Mouse (Mus musculus): Measurements from ENCODE around the gene Mid1. TPM values are rescaled to one million over a fixed set of nuclear protein-coding genes. Genes with fewer than 3 reads are reported as not detected.

The Mid1 gene
- polyA plus RNA-seq, 1 experiment from 2014 or later, result 6.1 TPM

DNA sequence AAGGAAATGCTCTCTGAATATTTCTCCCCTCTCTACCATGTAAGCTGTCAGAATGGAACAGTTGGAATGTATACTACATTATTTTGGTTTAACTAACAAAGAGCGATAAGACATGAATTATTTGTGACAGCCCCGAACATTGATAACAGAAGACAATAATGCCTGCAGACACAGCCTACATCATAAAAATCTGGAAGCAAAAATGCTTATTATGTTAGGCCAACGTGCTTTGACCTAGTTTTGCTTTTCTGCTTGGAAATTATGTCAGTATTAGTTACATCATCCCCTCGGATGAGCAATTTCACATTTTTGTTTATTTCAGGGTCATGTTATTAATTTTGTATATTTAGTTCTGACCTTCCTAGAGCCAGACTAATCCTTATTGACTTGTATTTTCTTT lies 205.5 kb downstream of the Mid1 start:
- Histone ChIP-seq H3K27ac (0 out of 2 replicates have a peak overlapping the region, but pooled peaks have one; percentile 14), H3K36me3 (replicated peaks; ENCODE audit: control insufficient read depth, insufficient read depth) (no peaks in the 10 kb centered on the region), H3K4me1 (replicated peaks; ENCODE audit: control insufficient read depth, insufficient read depth, low read length) (no peaks in the 10 kb centered on the region), H3K27me3 (ENCODE audit: control insufficient read depth, insufficient read depth, low read length) (peaks cover 50% of the 10 kb centered on the region), H3K9ac (no peak overlapping the region), H3K4me2 (replicated peaks) (no peak overlapping the region), H3K9me3 (ENCODE audit: control insufficient read depth, low read length) (no peaks in the 10 kb centered on the region), H3K4me3 (replicated peaks; ENCODE audit: low read length) (no peak overlapping the region)
- ATAC-seq (ENCODE audit: low FRiP score) (no peak), DNase-seq (ENCODE audit: low spot score) (no peak)
- 66% methylated on average over 4 of the region's 4 CpGs for WGBS

GRCm38 (mm10) chrX:169892100-169892499 lies 207.1 kb downstream of the Mid1 start:
- Histone ChIP-seq H3K27me3 (ENCODE audit: control insufficient read depth, insufficient read depth, low read length) (peaks cover 39% of the 10 kb centered on the region), H3K4me3 (replicated peaks; ENCODE audit: low read length) (no peak overlapping the region), H3K4me2 (replicated peaks) (no peak overlapping the region), H3K9ac (no peak overlapping the region), H3K4me1 (replicated peaks; ENCODE audit: control insufficient read depth, insufficient read depth, low read length) (no peaks in the 10 kb centered on the region), H3K36me3 (replicated peaks; ENCODE audit: control insufficient read depth, insufficient read depth) (no peaks in the 10 kb centered on the region), H3K27ac (no peak overlapping the region), H3K9me3 (ENCODE audit: control insufficient read depth, low read length) (no peaks in the 10 kb centered on the region)
- ATAC-seq (ENCODE audit: low FRiP score), result no peak
- DNase-seq (ENCODE audit: low spot score), result no peak

- no peak overlapping the region for H3K4me3 ChIP-seq (replicated peaks; ENCODE audit: low read length)
- no peaks in the 10 kb centered on the region for H3K9me3 ChIP-seq (ENCODE audit: control insufficient read depth, low read length)
- H3K9ac ChIP-seq, result no peak overlapping the region
- H3K36me3 ChIP-seq (replicated peaks; ENCODE audit: control insufficient read depth, insufficient read depth), result no peaks in the 10 kb centered on the region
- DNase-seq (ENCODE audit: low spot score) (no peak), ATAC-seq (ENCODE audit: low FRiP score) (no peak)
- no peak overlapping the region for H3K27ac ChIP-seq
- WGBS, result 84% methylated on average over 2 of the region's 2 CpGs
- no peak overlapping the region for H3K4me2 ChIP-seq (replicated peaks)
- no peaks in the 10 kb centered on the region for H3K4me1 ChIP-seq (replicated peaks; ENCODE audit: control insufficient read depth, insufficient read depth, low read length)
- H3K27me3 ChIP-seq (ENCODE audit: control insufficient read depth, insufficient read depth, low read length), result peaks cover 39% of the 10 kb centered on the region
Measured at GRCm38 (mm10) chrX:169892631-169893030, 207.6 kb downstream of the Mid1 start.

DNA sequence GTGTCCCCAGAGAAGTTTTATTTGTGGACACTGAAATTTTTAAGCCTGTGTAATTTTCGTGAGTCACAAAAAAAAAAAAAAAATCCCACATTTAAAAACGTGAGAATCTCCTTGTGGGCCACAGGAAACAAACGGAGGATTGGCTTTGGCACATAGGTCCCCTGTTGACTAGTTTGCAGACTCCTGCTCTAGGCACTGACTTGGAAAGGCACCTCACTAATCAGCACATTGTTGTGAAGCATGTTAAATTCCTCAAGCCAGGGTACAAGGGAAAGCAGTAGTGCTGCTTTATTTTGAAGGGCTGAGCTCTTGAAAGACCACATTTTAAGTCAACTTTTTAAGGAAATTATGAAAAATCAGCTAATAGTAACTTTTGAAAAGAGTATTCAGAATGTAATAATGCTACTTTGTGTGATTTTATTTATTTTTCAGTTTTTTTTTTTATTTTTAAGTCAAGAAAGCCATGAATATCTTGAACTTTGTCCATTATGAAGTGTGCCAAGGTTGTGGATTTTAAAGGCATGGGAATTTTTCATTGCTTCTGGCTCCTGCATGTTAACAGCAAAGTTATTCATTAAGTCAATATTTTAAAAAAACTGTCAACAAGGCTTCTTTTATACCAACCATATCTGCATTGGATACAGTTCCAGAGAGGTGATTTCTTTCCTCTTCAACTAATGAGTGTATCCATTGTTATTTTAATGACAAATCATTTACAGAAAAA lies 214.4 kb downstream of the Mid1 start:
- ATAC-seq (ENCODE audit: low FRiP score) (no peak), DNase-seq (ENCODE audit: low spot score) (no peak)
- WGBS, result 17% methylated on average over 3 of the region's 3 CpGs
- Histone ChIP-seq H3K9ac (no peak overlapping the region), H3K27me3 (ENCODE audit: control insufficient read depth, insufficient read depth, low read length) (peaks cover 40% of the 10 kb centered on the region), H3K4me1 (replicated peaks; ENCODE audit: control insufficient read depth, insufficient read depth, low read length) (no peaks in the 10 kb centered on the region; the same call in 1 of the 2 replicates), H3K36me3 (replicated peaks; ENCODE audit: control insufficient read depth, insufficient read depth) (no peaks in the 10 kb centered on the region), H3K9me3 (ENCODE audit: control insufficient read depth, low read length) (no peaks in the 10 kb centered on the region), H3K4me2 (replicated peaks) (no peak overlapping the region), H3K27ac (no peak overlapping the region), H3K4me3 (replicated peaks; ENCODE audit: low read length) (no peak overlapping the region)

DNA sequence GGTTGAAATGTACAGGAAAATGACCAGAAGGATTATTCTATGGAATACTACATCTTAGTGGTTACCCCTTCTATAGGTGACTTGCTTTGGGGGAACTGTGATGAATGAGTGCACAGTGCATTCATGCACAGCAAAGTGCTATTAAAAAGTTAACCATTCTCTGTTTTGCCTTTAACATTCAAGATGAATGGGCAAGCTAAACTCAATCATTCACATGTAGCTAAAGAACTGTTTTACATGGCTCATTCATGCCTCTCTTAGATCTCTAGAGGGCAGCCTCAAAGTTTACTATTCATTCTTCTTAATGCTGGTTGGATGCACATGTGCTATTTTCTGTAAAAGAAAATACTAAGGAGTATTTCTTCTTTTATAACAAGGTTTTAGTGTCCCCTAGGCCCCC lies 217.9 kb downstream of the Mid1 start:
- Histone ChIP-seq H3K27ac (no peak overlapping the region), H3K4me2 (replicated peaks) (no peak overlapping the region), H3K36me3 (replicated peaks; ENCODE audit: control insufficient read depth, insufficient read depth) (no peaks in the 10 kb centered on the region), H3K4me1 (replicated peaks; ENCODE audit: control insufficient read depth, insufficient read depth, low read length) (peaks cover 4% of the 10 kb centered on the region; the same call in 1 of the 2 replicates), H3K27me3 (ENCODE audit: control insufficient read depth, insufficient read depth, low read length) (peaks cover 49% of the 10 kb centered on the region), H3K9ac (no peak overlapping the region), H3K9me3 (ENCODE audit: control insufficient read depth, low read length) (no peaks in the 10 kb centered on the region), H3K4me3 (replicated peaks; ENCODE audit: low read length) (no peak overlapping the region)
- DNase-seq (ENCODE audit: low spot score), result no peak
- ATAC-seq (ENCODE audit: low FRiP score), result no peak

GRCm38 (mm10) chrX:169903656-169904055 lies 218.7 kb downstream of the Mid1 start:
- H3K27me3 ChIP-seq (ENCODE audit: control insufficient read depth, insufficient read depth, low read length), result peaks cover 56% of the 10 kb centered on the region
- peaks cover 4% of the 10 kb centered on the region; the same call in 1 of the 2 replicates for H3K4me1 ChIP-seq (replicated peaks; ENCODE audit: control insufficient read depth, insufficient read depth, low read length)
- no peak overlapping the region for H3K9ac ChIP-seq
- WGBS, result 51% methylated on average over 2 of the region's 2 CpGs
- no peak for ATAC-seq (ENCODE audit: low FRiP score)
- no peaks in the 10 kb centered on the region for H3K36me3 ChIP-seq (replicated peaks; ENCODE audit: control insufficient read depth, insufficient read depth)
- DNase-seq (ENCODE audit: low spot score), result no peak
- no peaks in the 10 kb centered on the region for H3K9me3 ChIP-seq (ENCODE audit: control insufficient read depth, low read length)
- H3K4me3 ChIP-seq (replicated peaks; ENCODE audit: low read length), result no peak overlapping the region
- no peak overlapping the region for H3K27ac ChIP-seq
- no peak overlapping the region for H3K4me2 ChIP-seq (replicated peaks)

DNA sequence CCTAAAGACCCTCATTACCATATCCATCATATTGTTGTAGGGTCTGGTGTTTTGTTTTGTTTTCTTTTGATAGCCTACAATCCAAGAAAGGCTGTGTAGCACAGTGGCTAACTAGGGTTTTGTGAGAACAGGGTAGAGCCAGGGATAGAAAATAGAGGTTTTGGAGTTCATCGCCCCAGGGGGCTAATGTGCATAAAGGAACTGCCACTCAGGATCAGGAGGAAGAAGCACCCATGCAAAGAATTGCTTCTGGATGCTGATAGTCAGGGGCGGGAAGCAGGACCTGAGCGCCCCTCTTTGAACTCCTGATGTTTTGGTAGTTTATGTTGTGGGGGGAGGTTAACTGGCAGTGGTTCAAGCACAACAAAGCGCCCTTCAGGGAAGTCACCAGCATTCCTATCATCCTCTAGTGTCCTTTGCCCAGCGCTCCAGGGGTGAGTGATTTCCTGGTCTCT lies 221.1 kb downstream of the Mid1 start:
- ATAC-seq (ENCODE audit: low FRiP score) (peak; percentile 55; the same call in 1 of the 2 replicates), DNase-seq (ENCODE audit: low spot score) (no peak)
- H3K27ac ChIP-seq, result no peak overlapping the region
- no peaks in the 10 kb centered on the region for H3K36me3 ChIP-seq (replicated peaks; ENCODE audit: control insufficient read depth, insufficient read depth)
- peaks cover 50% of the 10 kb centered on the region for H3K27me3 ChIP-seq (ENCODE audit: control insufficient read depth, insufficient read depth, low read length)
- H3K4me1 ChIP-seq (replicated peaks; ENCODE audit: control insufficient read depth, insufficient read depth, low read length), result 0 out of 2 replicates have a peak, but pooled peaks cover 4% of the 10 kb centered on the region
- no peaks in the 10 kb centered on the region for H3K9me3 ChIP-seq (ENCODE audit: control insufficient read depth, low read length)
- H3K9ac ChIP-seq, result no peak overlapping the region
- WGBS, result 9% methylated on average over 5 of the region's 5 CpGs
- H3K4me3 ChIP-seq (replicated peaks; ENCODE audit: low read length), result no peak overlapping the region
- H3K4me2 ChIP-seq (replicated peaks), result no peak overlapping the region

DNA sequence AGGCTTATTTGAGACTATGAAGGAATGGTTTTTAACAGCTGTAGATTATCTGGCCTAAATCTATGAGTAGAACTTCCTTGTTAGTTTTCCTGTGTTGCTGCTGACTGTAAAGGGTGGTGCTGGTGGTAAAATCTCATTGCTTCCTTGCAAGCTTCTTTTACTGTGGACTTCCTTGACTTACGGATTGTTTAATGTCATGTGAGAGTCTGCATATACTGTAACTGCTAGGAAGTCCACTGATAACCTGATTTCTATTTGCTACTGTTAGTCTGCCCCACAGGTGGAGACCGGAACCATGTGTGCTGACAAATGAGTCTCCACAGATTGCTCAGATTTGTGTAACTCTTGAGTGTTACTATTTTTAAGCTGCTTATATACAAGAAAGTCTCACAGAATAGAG lies 224.9 kb downstream of the Mid1 start:
- peaks cover 34% of the 10 kb centered on the region for H3K27me3 ChIP-seq (ENCODE audit: control insufficient read depth, insufficient read depth, low read length)
- ATAC-seq (ENCODE audit: low FRiP score), result no peak
- no peaks in the 10 kb centered on the region for H3K9me3 ChIP-seq (ENCODE audit: control insufficient read depth, low read length)
- no peak overlapping the region for H3K27ac ChIP-seq
- no peak overlapping the region for H3K4me2 ChIP-seq (replicated peaks)
- no peak overlapping the region for H3K4me3 ChIP-seq (replicated peaks; ENCODE audit: low read length)
- no peak for DNase-seq (ENCODE audit: low spot score)
- H3K9ac ChIP-seq, result no peak overlapping the region
- 0 out of 2 replicates have a peak, but pooled peaks cover 4% of the 10 kb centered on the region for H3K4me1 ChIP-seq (replicated peaks; ENCODE audit: control insufficient read depth, insufficient read depth, low read length)
- no peaks in the 10 kb centered on the region for H3K36me3 ChIP-seq (replicated peaks; ENCODE audit: control insufficient read depth, insufficient read depth)
- 84% methylated on average over 2 of the region's 2 CpGs for WGBS

- Histone ChIP-seq H3K9ac (no peak overlapping the region), H3K27ac (no peak overlapping the region), H3K27me3 (ENCODE audit: control insufficient read depth, insufficient read depth, low read length) (peaks cover 40% of the 10 kb centered on the region), H3K36me3 (replicated peaks; ENCODE audit: control insufficient read depth, insufficient read depth) (no peaks in the 10 kb centered on the region), H3K9me3 (ENCODE audit: control insufficient read depth, low read length) (no peaks in the 10 kb centered on the region), H3K4me3 (replicated peaks; ENCODE audit: low read length) (no peak overlapping the region), H3K4me1 (replicated peaks; ENCODE audit: control insufficient read depth, insufficient read depth, low read length) (no peaks in the 10 kb centered on the region), H3K4me2 (replicated peaks) (no peak overlapping the region)
- no peak for ATAC-seq (ENCODE audit: low FRiP score)
- no peak for DNase-seq (ENCODE audit: low spot score)
- 83% methylated on average over 6 of the region's 6 CpGs for WGBS
Measured at GRCm38 (mm10) chrX:169915738-169916137, 230.7 kb downstream of the Mid1 start.

Measured in hindbrain, embryonic 14.5 days (tissue).